Mouse (Mus musculus): ENCODE data around the gene Trpv6. TPM values are rescaled to one million over a fixed set of nuclear protein-coding genes. Genes with fewer than 3 reads are reported as not detected.

Gene Trpv6
- 0.61 and 0.71 TPM in 2 replicates for polyA plus RNA-seq (2021; fragmentation: Nextera tagmentation)
- long read RNA-seq, experiment 1, partial matches to known transcripts = 0 of 3 reads
- long read RNA-seq, experiment 1, other reads (novel, unspliced or antisense) = 3 of 3 reads
- long read RNA-seq, experiment 2 = 0 reads

DNA sequence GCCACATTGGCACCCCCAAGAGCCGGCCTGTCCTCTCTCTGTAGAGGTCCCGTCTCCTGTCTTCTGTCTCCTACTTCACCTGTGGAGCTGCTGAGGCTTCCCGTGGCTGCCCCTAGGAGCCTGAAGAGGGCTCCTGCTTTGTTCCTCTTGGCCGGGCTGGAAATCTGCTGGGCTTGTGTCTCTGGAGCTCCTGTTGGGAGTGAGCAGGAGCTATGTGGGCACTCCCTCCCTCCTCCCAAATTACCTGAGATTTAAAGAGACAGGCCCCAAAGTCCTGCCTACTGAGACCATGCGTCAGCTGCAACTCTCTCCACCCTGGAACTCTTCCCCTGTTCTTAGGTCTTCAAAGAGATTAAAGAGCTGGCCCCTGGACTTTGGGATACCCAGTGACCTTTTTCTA lies at the start of gene Trpv6:
Gene Trpv6, minus strand, starts transcription at position 228 of the 400 bp plus-strand sequence.

GRCm38 (mm10) chr6:41684131-41684530 lies 47.9 kb upstream of the Trpv6 start, which contains the start of gene Llcfc1:
Llcfc1 (plus strand) TSS chr6:41684431.

GRCm38 (mm10) chr6:41680669-41681068 lies 44.5 kb upstream of the Trpv6 start, which contains the start of gene Trpv5:
Trpv5 (minus strand) TSS chr6:41680769.

GRCm38 (mm10) chr6:41605061-41605793 lies 31.0 kb downstream of the Trpv6 start, which contains the start of gene Ephb6:
Ephb6 (plus strand) TSS chr6:41605482.

Other genes with a start within 250 kb of the Trpv6 start
- not detected in 2 replicates for gene Gm5771, start 244.0 kb downstream of the Trpv6 start, polyA plus RNA-seq (2021; fragmentation: Nextera tagmentation)
- 2.6 and 2.8 TPM in 2 replicates for gene Gm10334, start 190.3 kb downstream of the Trpv6 start, polyA plus RNA-seq (2021; fragmentation: Nextera tagmentation)
- not detected in 2 replicates for gene Prss1, start 177.5 kb downstream of the Trpv6 start, polyA plus RNA-seq (2021; fragmentation: Nextera tagmentation)
- not detected in 2 replicates for gene Prss2, start 114.6 kb downstream of the Trpv6 start, polyA plus RNA-seq (2021; fragmentation: Nextera tagmentation)
- 57.2 and 65.4 TPM in 2 replicates for gene Ephb6, start 30.9 kb downstream of the Trpv6 start, polyA plus RNA-seq (2021; fragmentation: Nextera tagmentation)
- not detected in 2 replicates for gene Trpv5, start 44.4 kb upstream of the Trpv6 start, polyA plus RNA-seq (2021; fragmentation: Nextera tagmentation)
- not detected in 2 replicates for gene Llcfc1, start 48.0 kb upstream of the Trpv6 start, polyA plus RNA-seq (2021; fragmentation: Nextera tagmentation)
- gene Kel, start 67.9 kb upstream of the Trpv6 start, polyA plus RNA-seq (2021; fragmentation: Nextera tagmentation) = not detected in 2 replicates
- gene Olfr459, start 138.8 kb upstream of the Trpv6 start, polyA plus RNA-seq (2021; fragmentation: Nextera tagmentation) = not detected in 2 replicates
- not detected in 2 replicates for gene Pip, start 211.1 kb upstream of the Trpv6 start, polyA plus RNA-seq (2021; fragmentation: Nextera tagmentation)
- not detected in 2 replicates for gene Sval2, start 216.6 kb upstream of the Trpv6 start, polyA plus RNA-seq (2021; fragmentation: Nextera tagmentation)